Mouse (Mus musculus) ES-Bruce4 (cell line): ENCODE measurements at regions not wholly inside any gene's neighbourhood (a gene's known extent, or its start where the extent isn't known, plus 50 kb on each side); places are given as distances from the start of the nearest gene placed in this dataset.

Source experiments
- H3K27ac ChIP-seq: 2 replicates; pipeline ENCODE4 v1.5.1; 2012; ENCODE audit warnings: low read length, inconsistent platforms; ENCODE audit not compliant: insufficient read depth
- H3K27me3 ChIP-seq: 2 replicates; pipeline ENCODE4 v1.6.1; 2012; ENCODE audit warnings: mild to moderate bottlenecking, low read length, inconsistent platforms; ENCODE audit not compliant: control insufficient read depth, poor library complexity, insufficient read depth, severe bottlenecking
- H3K36me3 ChIP-seq: 2 replicates; pipeline ENCODE4 v1.6.1; 2012; ENCODE audit warnings: inconsistent platforms, mild to moderate bottlenecking, low read length, moderate library complexity; ENCODE audit not compliant: control insufficient read depth, poor library complexity, insufficient read depth, severe bottlenecking
- H3K4me1 ChIP-seq: one replicate; pipeline ENCODE4 v1.8.1; 2011; ENCODE audit warnings: low read length; ENCODE audit not compliant: control insufficient read depth, insufficient read depth
- H3K4me3 ChIP-seq: 2 replicates; pipeline ENCODE4 v1.5.1; 2011; ENCODE audit warnings: low read depth, mild to moderate bottlenecking, low read length
- H3K9ac ChIP-seq: 2 replicates; pipeline ENCODE4 v1.6.1; 2012; ENCODE audit warnings: low read depth, mild to moderate bottlenecking, inconsistent platforms; ENCODE audit not compliant: poor library complexity, severe bottlenecking
- H3K9me3 ChIP-seq: replicated peaks from 2 replicates; pipeline ENCODE4 v1.6.1; 2012; ENCODE audit warnings: mild to moderate bottlenecking, low read length, inconsistent platforms; ENCODE audit not compliant: control insufficient read depth, poor library complexity, insufficient read depth, severe bottlenecking
- CTCF ChIP-seq: IDR thresholded peaks from one replicate; pipeline ENCODE4 v1.8.1; 2011; ENCODE audit warnings: low read depth, low read length
- EP300 ChIP-seq: IDR thresholded peaks from 2 replicates; pipeline ENCODE4 v1.6.1; 2011; ENCODE audit warnings: low read depth, low read length; ENCODE audit not compliant: insufficient read depth
- POLR2A ChIP-seq: IDR thresholded peaks from one replicate; pipeline ENCODE4 v1.8.1; 2011; ENCODE audit warnings: low read length; ENCODE audit not compliant: insufficient read depth

DNA sequence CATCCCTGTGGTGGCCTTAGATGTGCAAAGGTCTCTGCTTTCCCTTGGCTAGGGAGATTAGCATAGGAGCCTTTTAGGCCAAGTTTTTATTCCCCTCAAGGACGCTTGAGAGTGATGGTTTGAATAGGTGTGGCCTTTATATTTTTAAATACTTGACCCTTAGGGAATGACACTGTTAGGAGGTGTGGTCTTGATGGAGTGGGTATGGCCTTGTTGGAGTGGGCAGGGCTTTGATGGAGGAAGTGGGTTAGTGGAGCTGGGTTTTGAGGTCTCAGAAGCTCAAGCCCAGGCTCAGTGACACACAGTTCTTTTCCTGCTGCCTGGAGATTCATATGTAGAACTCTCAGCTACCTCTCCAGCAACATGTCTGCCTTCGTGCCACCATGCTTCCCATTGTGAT is 334.4 kb upstream of the Smim15 start:
- H3K27ac ChIP-seq, result no peak overlapping the region
- no peaks in the 10 kb centered on the region for H3K9me3 ChIP-seq
- H3K36me3 ChIP-seq, result no peaks in the 10 kb centered on the region
- H3K9ac ChIP-seq, result no peak overlapping the region
- H3K4me3 ChIP-seq, result no peak overlapping the region
- H3K4me1 ChIP-seq, result peaks cover 2% of the 10 kb centered on the region
- TF ChIP-seq EP300 (no peak), CTCF (no peak), POLR2A (no peak)
- H3K27me3 ChIP-seq, result no peaks in the 10 kb centered on the region

DNA sequence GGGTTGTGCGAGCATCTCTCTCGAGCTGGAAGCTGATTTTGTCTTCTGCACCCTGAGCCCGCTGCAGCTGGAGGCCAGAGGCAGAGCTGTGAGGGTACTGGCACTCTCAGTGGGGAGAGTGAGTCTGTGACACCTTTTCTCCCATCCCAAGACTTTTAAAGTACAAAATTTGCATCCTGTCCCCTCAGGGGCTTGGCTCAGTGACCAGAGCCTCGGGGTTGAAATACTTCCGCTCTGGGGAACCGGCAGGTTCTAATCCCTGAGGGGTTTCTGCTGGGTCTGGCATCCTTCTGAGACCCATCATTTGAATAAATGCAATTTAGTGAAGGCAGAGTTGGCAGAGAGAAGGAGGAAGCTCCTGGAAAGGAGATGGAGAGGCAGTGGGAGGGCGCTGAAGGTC is 340.5 kb upstream of the Smim15 start:
- no peaks in the 10 kb centered on the region for H3K9me3 ChIP-seq
- H3K27ac ChIP-seq, result no peak overlapping the region
- H3K36me3 ChIP-seq, result no peaks in the 10 kb centered on the region
- H3K9ac ChIP-seq, result no peak overlapping the region
- no peak for TF ChIP-seq EP300
- TF ChIP-seq CTCF, result no peak
- no peak for TF ChIP-seq POLR2A
- H3K27me3 ChIP-seq, result no peaks in the 10 kb centered on the region
- H3K4me3 ChIP-seq, result no peak overlapping the region
- no peaks in the 10 kb centered on the region for H3K4me1 ChIP-seq

DNA sequence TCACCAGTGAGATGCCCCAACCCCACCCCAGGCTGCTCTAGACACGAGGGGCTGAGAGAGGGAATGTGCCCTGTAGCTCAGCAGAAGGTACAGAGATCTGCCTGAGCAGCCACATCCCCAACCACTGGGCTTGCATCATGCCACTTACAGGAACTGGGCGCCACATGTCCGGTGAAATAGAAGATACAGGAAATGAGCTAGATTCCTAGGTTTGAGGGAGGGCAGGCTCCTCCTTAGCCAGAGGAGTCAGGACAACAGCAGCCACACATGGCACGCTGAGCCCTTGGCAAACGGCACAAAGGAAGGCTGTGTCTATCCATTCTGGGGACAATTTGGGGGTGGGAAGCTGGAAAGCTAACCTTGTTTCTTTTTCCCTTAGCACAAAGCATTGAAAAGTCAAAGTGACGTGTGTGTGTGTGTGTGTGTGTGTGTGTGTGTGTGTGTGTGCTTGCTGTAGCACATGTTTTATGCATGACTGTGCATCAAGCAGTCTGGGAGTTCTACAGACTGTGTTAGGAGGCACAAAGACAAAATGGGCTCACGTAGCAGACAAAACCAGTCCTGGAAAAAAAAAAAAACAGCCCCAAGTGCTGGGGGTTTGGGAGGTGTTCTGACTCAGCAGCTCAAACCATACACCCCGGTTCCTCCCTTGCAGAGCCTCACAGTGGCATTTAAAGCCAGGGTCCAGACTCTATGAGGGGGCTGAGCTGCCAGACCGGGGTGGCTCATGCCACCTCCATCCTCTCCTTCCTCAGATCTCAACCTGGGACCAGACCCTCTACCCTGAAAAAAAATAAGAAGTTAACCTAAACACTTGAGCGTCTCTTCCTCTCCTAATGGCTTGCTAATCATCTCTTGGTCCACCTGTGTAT is 343.7 kb upstream of the Smim15 start:
- no peaks in the 10 kb centered on the region for H3K36me3 ChIP-seq
- H3K27ac ChIP-seq, result no peak overlapping the region
- H3K4me1 ChIP-seq, result no peaks in the 10 kb centered on the region

GRCm38 (mm10) chr13:107699251-107699650 is 345.0 kb upstream of the Smim15 start:
- H3K27ac ChIP-seq, result no peak overlapping the region
- no peaks in the 10 kb centered on the region for H3K36me3 ChIP-seq

More for the DNA sequence above, 343.7 kb upstream of the Smim15 start:
- Histone ChIP-seq H3K4me3 (no peak overlapping the region), H3K27me3 (no peaks in the 10 kb centered on the region), H3K9me3 (no peaks in the 10 kb centered on the region), H3K9ac (no peak overlapping the region)
- TF ChIP-seq CTCF, result no peak
- no peak for TF ChIP-seq EP300
- TF ChIP-seq POLR2A, result no peak

GRCm38 (mm10) chr13:107698345-107698744 is 345.9 kb upstream of the Smim15 start:
- Histone ChIP-seq H3K27ac (no peak overlapping the region), H3K9me3 (no peaks in the 10 kb centered on the region), H3K4me1 (no peaks in the 10 kb centered on the region), H3K27me3 (no peaks in the 10 kb centered on the region), H3K4me3 (no peak overlapping the region), H3K36me3 (no peaks in the 10 kb centered on the region), H3K9ac (no peak overlapping the region)
- no peak for TF ChIP-seq EP300
- no peak for TF ChIP-seq POLR2A
- no peak for TF ChIP-seq CTCF

More at GRCm38 (mm10) chr13:107699251-107699650, 345.0 kb upstream of the Smim15 start:
- Histone ChIP-seq H3K9me3 (no peaks in the 10 kb centered on the region), H3K9ac (no peak overlapping the region), H3K27me3 (no peaks in the 10 kb centered on the region), H3K4me3 (no peak overlapping the region), H3K4me1 (no peaks in the 10 kb centered on the region)
- TF ChIP-seq EP300, result no peak
- no peak for TF ChIP-seq CTCF
- no peak for TF ChIP-seq POLR2A

GRCm38 (mm10) chr13:107692123-107692830 is 352.0 kb upstream of the Smim15 start:
- H3K4me1 ChIP-seq, result no peaks in the 10 kb centered on the region
- H3K27ac ChIP-seq, result no peak overlapping the region
- no peaks in the 10 kb centered on the region for H3K27me3 ChIP-seq
- no peak overlapping the region for H3K9ac ChIP-seq
- H3K9me3 ChIP-seq, result no peaks in the 10 kb centered on the region
- H3K36me3 ChIP-seq, result no peaks in the 10 kb centered on the region
- no peak for TF ChIP-seq POLR2A
- no peak for TF ChIP-seq EP300
- TF ChIP-seq CTCF, result no peak
- H3K4me3 ChIP-seq, result no peak overlapping the region
